Comparison of ENCODE assay signal across 8 mouse cellular contexts in genomic region chr6:49716520-49716919, GRCm38 (mm10).
DNase-seq lines count a peak whose midpoint lies in the region; ATAC-seq lines count a peak whose summit lies in the region.

No protein-coding gene starts in this region.

- H3K27ac ChIP-seq in forebrain, embryonic 14.5 days (ENCODE audit: low read depth, low read length) = no peak overlapping the region
- no peak overlapping the region for H3K27ac ChIP-seq in forebrain, embryonic 10.5 days
- H3K27ac ChIP-seq in midbrain, embryonic 14.5 days (replicated peaks; ENCODE audit: low read depth, low read length) = no peak overlapping the region
- H3K27ac ChIP-seq in midbrain, embryonic 13.5 days = no peak overlapping the region
- no peak overlapping the region for H3K27ac ChIP-seq in hindbrain, embryonic 16.5 days (ENCODE audit: low read depth, low read length)
- H3K27ac ChIP-seq in midbrain, embryonic 10.5 days (replicated peaks) = no peak overlapping the region

- H3K27me3 ChIP-seq in forebrain, embryonic 14.5 days (replicated peaks; ENCODE audit: control insufficient read depth, insufficient read depth, low read length) = no peaks in the 10 kb centered on the region
- H3K27me3 ChIP-seq in forebrain, embryonic 10.5 days (ENCODE audit: poor library complexity, severe bottlenecking) = no peaks in the 10 kb centered on the region
- no peaks in the 10 kb centered on the region for H3K27me3 ChIP-seq in midbrain, embryonic 14.5 days (ENCODE audit: control insufficient read depth, insufficient read depth, low read length)
- no peaks in the 10 kb centered on the region for H3K27me3 ChIP-seq in midbrain, embryonic 13.5 days
- H3K27me3 ChIP-seq in hindbrain, embryonic 16.5 days (replicated peaks; ENCODE audit: control insufficient read depth, insufficient read depth, low read length) = no peaks in the 10 kb centered on the region
- no peaks in the 10 kb centered on the region for H3K27me3 ChIP-seq in midbrain, embryonic 10.5 days (ENCODE audit: low read depth, poor library complexity, severe bottlenecking)

- H3K4me1 ChIP-seq in forebrain, embryonic 14.5 days (ENCODE audit: control insufficient read depth, insufficient read depth, low read length) = peaks cover 3% of the 10 kb centered on the region
- peaks cover 8% of the 10 kb centered on the region for H3K4me1 ChIP-seq in forebrain, embryonic 10.5 days
- H3K4me1 ChIP-seq in midbrain, embryonic 14.5 days (ENCODE audit: control insufficient read depth, insufficient read depth, low read length) = peaks cover 5% of the 10 kb centered on the region; the same call in 1 of the 2 replicates
- H3K4me1 ChIP-seq in midbrain, embryonic 13.5 days (replicated peaks) = peaks cover 7% of the 10 kb centered on the region
- H3K4me1 ChIP-seq in hindbrain, embryonic 16.5 days (ENCODE audit: control insufficient read depth, insufficient read depth, low read depth, low read length) = peaks cover 5% of the 10 kb centered on the region
- 0 out of 2 replicates have a peak, but pooled peaks cover 4% of the 10 kb centered on the region for H3K4me1 ChIP-seq in midbrain, embryonic 10.5 days

- no peak overlapping the region for H3K4me2 ChIP-seq in forebrain, embryonic 14.5 days (ENCODE audit: low read length)
- no peak overlapping the region for H3K4me2 ChIP-seq in midbrain, embryonic 14.5 days (ENCODE audit: low read length)
- H3K4me2 ChIP-seq in midbrain, embryonic 13.5 days (replicated peaks) = no peak overlapping the region
- H3K4me2 ChIP-seq in hindbrain, embryonic 16.5 days (ENCODE audit: low read length) = no peak overlapping the region

- ATAC-seq in forebrain, embryonic 14.5 days = no peak
- ATAC-seq in midbrain, embryonic 14.5 days (ENCODE audit: low FRiP score, low TSS enrichment) = no peak
- ATAC-seq in midbrain, embryonic 13.5 days = no peak
- peak; percentile 11; the same call in 1 of the 2 replicates for ATAC-seq in hindbrain, embryonic 16.5 days

- WGBS in forebrain, embryonic 14.5 days = 0% methylated on average over 2 of the region's 2 CpGs
- WGBS in forebrain, embryonic 10.5 days = 7% methylated on average over 2 of the region's 2 CpGs
- WGBS in midbrain, embryonic 14.5 days = 3% methylated on average over 2 of the region's 2 CpGs
- 1% methylated on average over 2 of the region's 2 CpGs for WGBS in midbrain, embryonic 13.5 days
- WGBS in hindbrain, embryonic 16.5 days = 2% methylated on average over 2 of the region's 2 CpGs
- WGBS in midbrain, embryonic 10.5 days = 9% methylated on average over 2 of the region's 2 CpGs

- H3K9me3 ChIP-seq in forebrain, embryonic 14.5 days (replicated peaks; ENCODE audit: control insufficient read depth, low read length) = no peaks in the 10 kb centered on the region
- no peaks in the 10 kb centered on the region for H3K9me3 ChIP-seq in forebrain, embryonic 10.5 days
- no peaks in the 10 kb centered on the region for H3K9me3 ChIP-seq in midbrain, embryonic 14.5 days (ENCODE audit: control insufficient read depth, low read length)
- H3K9me3 ChIP-seq in midbrain, embryonic 13.5 days = no peaks in the 10 kb centered on the region
- H3K9me3 ChIP-seq in hindbrain, embryonic 16.5 days (ENCODE audit: control insufficient read depth, low read length) = no peaks in the 10 kb centered on the region
- H3K9me3 ChIP-seq in midbrain, embryonic 10.5 days (replicated peaks) = no peaks in the 10 kb centered on the region

- DNase-seq in forebrain, embryonic 14.5 days (ENCODE audit: low spot score) = peak; percentile 68
- DNase-seq in forebrain, embryonic 10.5 days (ENCODE audit: extremely low spot score, low spot score) = no peak
- DNase-seq in midbrain, embryonic 14.5 days = peak; percentile 73
- peak; percentile 42 to 58 for DNase-seq in right cerebral cortex, postnatal 10 days (ENCODE audit: low spot score in 2 of 2)
- no peak for DNase-seq in midbrain, embryonic 10.5 days (ENCODE audit: low spot score)
- no peak for DNase-seq in urinary bladder, postnatal 36 days (ENCODE audit: low spot score in 2 of 2)

- no peak overlapping the region for H3K9ac ChIP-seq in forebrain, embryonic 14.5 days (ENCODE audit: low read length)
- no peak overlapping the region for H3K9ac ChIP-seq in midbrain, embryonic 14.5 days (replicated peaks; ENCODE audit: low read length)
- no peak overlapping the region for H3K9ac ChIP-seq in midbrain, embryonic 13.5 days (replicated peaks)
- H3K9ac ChIP-seq in hindbrain, embryonic 16.5 days (ENCODE audit: low read depth, low read length) = no peak overlapping the region

- H3K4me3 ChIP-seq in forebrain, embryonic 14.5 days (ENCODE audit: low read depth, low read length) = no peak overlapping the region
- H3K4me3 ChIP-seq in forebrain, embryonic 10.5 days = no peak overlapping the region
- H3K4me3 ChIP-seq in midbrain, embryonic 14.5 days (replicated peaks; ENCODE audit: low read depth, low read length) = no peak overlapping the region
- no peak overlapping the region for H3K4me3 ChIP-seq in midbrain, embryonic 13.5 days (replicated peaks)
- no peak overlapping the region for H3K4me3 ChIP-seq in hindbrain, embryonic 16.5 days (ENCODE audit: low read length)
- H3K4me3 ChIP-seq in midbrain, embryonic 10.5 days = no peak overlapping the region

- H3K36me3 ChIP-seq in forebrain, embryonic 14.5 days (ENCODE audit: control insufficient read depth, insufficient read depth, low read length) = no peaks in the 10 kb centered on the region
- H3K36me3 ChIP-seq in forebrain, embryonic 10.5 days (replicated peaks) = no peaks in the 10 kb centered on the region
- H3K36me3 ChIP-seq in midbrain, embryonic 14.5 days (ENCODE audit: control insufficient read depth, insufficient read depth, low read length) = no peaks in the 10 kb centered on the region
- no peaks in the 10 kb centered on the region for H3K36me3 ChIP-seq in midbrain, embryonic 13.5 days
- H3K36me3 ChIP-seq in hindbrain, embryonic 16.5 days (ENCODE audit: control insufficient read depth, insufficient read depth, low read length) = no peaks in the 10 kb centered on the region
- no peaks in the 10 kb centered on the region for H3K36me3 ChIP-seq in midbrain, embryonic 10.5 days

Comparison
In these comparisons a context has a peak if more than half of its experiments do, and no peak if none do; other contexts are left out.
1. DNase-seq: peak in forebrain, embryonic 14.5 days (single experiment), midbrain, embryonic 14.5 days (single experiment) and right cerebral cortex, postnatal 10 days (2 of 2); none in forebrain, embryonic 10.5 days (single experiment), midbrain, embryonic 10.5 days (single experiment) and urinary bladder, postnatal 36 days (0 of 2).